Mouse (Mus musculus) kidney, postnatal 0 days (tissue): ENCODE measurements around the gene Hist2h2aa2. TPM values are rescaled to one million over a fixed set of nuclear protein-coding genes. Genes with fewer than 3 reads are reported as not detected.

Source experiments
- ATAC-seq: fragments of 200-750 bp; cut with Nextera tagmentation; replicated peaks from 2 replicates; pipeline ENCODE4 v1.8.0; 2017; ENCODE audit warnings: low read depth, moderate number of reproducible peaks, moderate TSS enrichment, moderate library complexity; ENCODE audit not compliant: low FRiP score
- DNase-seq: peaks from one replicate; pipeline ENCODE4 v3.0.0-alpha.2; 2016; ENCODE audit warnings: low spot score
- H3K27ac ChIP-seq: fragments of 300-500 bp; sonication (generic); 2 replicates; pipeline ENCODE4 v1.5.1; 2014; ENCODE audit warnings: mild to moderate bottlenecking
- H3K27me3 ChIP-seq: fragments of 300-500 bp; sonication (generic); 2 replicates; pipeline ENCODE4 v1.6.1; 2014; ENCODE audit warnings: low read length, mixed read lengths; ENCODE audit not compliant: insufficient read depth
- H3K36me3 ChIP-seq: fragments of 300-500 bp; sonication (generic); 2 replicates; pipeline ENCODE4 v1.6.1; 2014; ENCODE audit warnings: low read length, mixed read lengths; ENCODE audit not compliant: insufficient read depth
- H3K4me1 ChIP-seq: fragments of 300-500 bp; sonication (generic); replicated peaks from 2 replicates; pipeline ENCODE4 v1.6.1; 2014; ENCODE audit warnings: antibody characterized with exemption, low read length, mixed read lengths; ENCODE audit not compliant: insufficient read depth
- H3K4me2 ChIP-seq: fragments of 300-500 bp; sonication (generic); 2 replicates; pipeline ENCODE4 v1.6.1; 2014; ENCODE audit warnings: mild to moderate bottlenecking, low read length, moderate library complexity, mixed read lengths
- H3K4me3 ChIP-seq: fragments of 300-500 bp; sonication (generic); replicated peaks from 2 replicates; pipeline ENCODE4 v1.5.1; 2014; ENCODE audit warnings: low read depth, low read length
- H3K9ac ChIP-seq: fragments of 300-500 bp; sonication (generic); 2 replicates; pipeline ENCODE4 v1.6.1; 2014; ENCODE audit warnings: low read depth, low read length
- H3K9me3 ChIP-seq: fragments of 300-500 bp; sonication (generic); replicated peaks from 2 replicates; pipeline ENCODE4 v1.6.1; 2016; ENCODE audit warnings: low read length, inconsistent platforms, mixed read lengths
- CTCF ChIP-seq: IDR thresholded peaks from 2 replicates; pipeline ENCODE4 v1.5.1; 2016; ENCODE audit warnings: antibody characterized with exemption, low read depth, mild to moderate bottlenecking, moderate library complexity
- WGBS: fragments of 180-500 bp; shearing (Covaris S2); extraction: QIAGEN DNeasy Blood & Tissue Kit; methylation state at CpG from one replicate; pipeline ENCODE4 v1.1.7; 2014; 5-methylcytosine and 5-hydroxymethylcytosine counted together
- polyA plus RNA-seq: library from polyadenylated mRNA; unstranded; fragments of >200 nt; fragmentation: Nextera tagmentation; extraction: Ambion mirVana; gene quantifications from 2 replicates; pipeline ENCODE4 v1.2.1, GENCODE M21; 2015

Hist2h2aa2 gene
- polyA plus RNA-seq, 1 experiment from 2014 or later = 107 TPM

GRCm38 (mm10) chr3:96236834-96237334 lies 3.2 kb downstream of the Hist2h2aa2 start:
- DNase-seq = no peak
- 69% methylated on average over 4 of the region's 4 CpGs for WGBS

DNA sequence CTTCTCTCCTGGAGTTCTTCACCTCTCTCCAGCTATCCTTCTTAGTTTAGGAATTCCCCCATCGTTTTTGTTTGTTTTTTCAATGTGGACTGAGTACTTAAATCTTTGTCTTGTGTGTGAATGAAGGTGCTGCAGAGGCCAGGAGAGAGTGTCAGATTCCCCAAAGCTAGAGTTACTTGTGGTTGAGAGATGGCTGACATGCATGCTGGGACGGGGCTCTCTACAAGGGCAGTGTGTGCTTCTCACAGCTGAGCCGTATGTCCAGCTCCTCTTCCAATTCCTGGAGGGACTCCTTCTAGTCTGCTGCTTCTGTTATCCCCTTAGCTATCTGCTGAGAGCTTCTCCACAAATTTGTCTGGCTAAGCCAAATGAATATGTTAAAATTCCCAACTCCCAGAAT lies 4.2 kb downstream of the Hist2h2aa2 start:
- 43% methylated on average over 3 of the region's 3 CpGs for WGBS
- H3K27ac ChIP-seq = no peak overlapping the region
- no peak overlapping the region for H3K4me2 ChIP-seq
- peaks cover 7% of the 10 kb centered on the region for H3K4me1 ChIP-seq
- H3K9me3 ChIP-seq = no peaks in the 10 kb centered on the region
- DNase-seq (peak; percentile 27), ATAC-seq (no peak)
- no peak for TF ChIP-seq CTCF
- no peak overlapping the region for H3K4me3 ChIP-seq
- H3K36me3 ChIP-seq = no peaks in the 10 kb centered on the region
- no peak overlapping the region for H3K9ac ChIP-seq
- no peaks in the 10 kb centered on the region for H3K27me3 ChIP-seq

More at GRCm38 (mm10) chr3:96236834-96237334, 3.2 kb downstream of the Hist2h2aa2 start:
- Histone ChIP-seq H3K4me3 (peak overlapping the region; percentile 31), H3K9ac (peak overlapping the region; percentile 58; the same call in 1 of the 2 replicates), H3K9me3 (no peaks in the 10 kb centered on the region), H3K27me3 (no peaks in the 10 kb centered on the region), H3K4me1 (peaks cover 7% of the 10 kb centered on the region), H3K4me2 (peak overlapping the region; percentile 49), H3K27ac (0 out of 2 replicates have a peak overlapping the region, but pooled peaks have one; percentile 10), H3K36me3 (no peaks in the 10 kb centered on the region)
- no peak for TF ChIP-seq CTCF
- no peak for ATAC-seq

- H3K4me3 ChIP-seq = no peak overlapping the region
- H3K9ac ChIP-seq = no peak overlapping the region
- DNase-seq = no peak
- no peaks in the 10 kb centered on the region for H3K36me3 ChIP-seq
- H3K27ac ChIP-seq = no peak overlapping the region
- no peak for TF ChIP-seq CTCF
- H3K4me2 ChIP-seq = no peak overlapping the region
- no peaks in the 10 kb centered on the region for H3K27me3 ChIP-seq
- peaks cover 7% of the 10 kb centered on the region; the same call in 1 of the 2 replicates for H3K4me1 ChIP-seq
- WGBS = 84% methylated on average over 2 of the region's 2 CpGs
- H3K9me3 ChIP-seq = no peaks in the 10 kb centered on the region
- no peak for ATAC-seq
Observed at GRCm38 (mm10) chr3:96234914-96235313, 5.2 kb downstream of the Hist2h2aa2 start.

- H3K4me2 ChIP-seq = no peak overlapping the region
- no peak for ATAC-seq
Observed at GRCm38 (mm10) chr3:96231758-96232120, 8.3 kb downstream of the Hist2h2aa2 start.

GRCm38 (mm10) chr3:96230910-96231757 lies 8.9 kb downstream of the Hist2h2aa2 start:
- Histone ChIP-seq H3K4me2 (no peak overlapping the region), H3K36me3 (no peaks in the 10 kb centered on the region), H3K27me3 (no peaks in the 10 kb centered on the region), H3K9ac (no peak overlapping the region), H3K9me3 (no peaks in the 10 kb centered on the region), H3K4me1 (no peaks in the 10 kb centered on the region), H3K4me3 (no peak overlapping the region), H3K27ac (no peak overlapping the region)
- no peak for TF ChIP-seq CTCF
- DNase-seq (no peak), ATAC-seq (no peak)
- 74% methylated on average over 4 of the region's 4 CpGs for WGBS

More at GRCm38 (mm10) chr3:96231758-96232120, 8.3 kb downstream of the Hist2h2aa2 start:
- H3K4me3 ChIP-seq = no peak overlapping the region
- TF ChIP-seq CTCF = no peak
- peaks cover under 1% of the 10 kb centered on the region; the same call in 1 of the 2 replicates for H3K4me1 ChIP-seq
- WGBS = 62% methylated on average over 2 of the region's 2 CpGs
- no peak overlapping the region for H3K9ac ChIP-seq
- H3K27ac ChIP-seq = no peak overlapping the region
- no peaks in the 10 kb centered on the region for H3K36me3 ChIP-seq
- DNase-seq = no peak
- no peaks in the 10 kb centered on the region for H3K27me3 ChIP-seq
- no peaks in the 10 kb centered on the region for H3K9me3 ChIP-seq

DNA sequence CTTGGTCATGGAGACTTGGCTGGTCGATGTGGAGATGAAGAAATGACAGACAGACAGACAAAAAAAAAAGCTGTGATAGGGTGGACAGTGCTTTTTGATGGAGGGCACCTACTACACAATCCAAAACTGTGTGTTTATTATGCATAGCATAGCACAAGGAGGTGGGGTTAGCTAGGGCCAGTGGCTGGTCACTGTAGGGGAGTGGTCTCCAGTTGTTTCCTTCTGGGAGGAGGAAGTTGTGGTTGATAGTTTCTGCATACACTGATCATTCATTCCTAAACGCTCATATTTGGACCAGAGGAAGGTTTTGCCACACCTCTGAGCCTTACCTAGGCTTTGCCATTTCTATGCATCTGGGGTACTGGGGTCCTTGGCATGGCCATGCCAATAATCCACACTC lies 9.7 kb downstream of the Hist2h2aa2 start:
- Histone ChIP-seq H3K27ac (no peak overlapping the region), H3K36me3 (no peaks in the 10 kb centered on the region), H3K4me1 (peaks cover 6% of the 10 kb centered on the region), H3K9me3 (no peaks in the 10 kb centered on the region), H3K27me3 (no peaks in the 10 kb centered on the region), H3K4me3 (no peak overlapping the region), H3K4me2 (no peak overlapping the region), H3K9ac (no peak overlapping the region)
- DNase-seq (no peak), ATAC-seq (no peak)
- 76% methylated on average over 2 of the region's 2 CpGs for WGBS
- no peak for TF ChIP-seq CTCF
